Mouse (Mus musculus) T-helper 1 cell (primary cell): ENCODE data around the gene Prl2c3.
"Not testable (repeated sequence)": the region's sequence is repeated elsewhere in the genome, so short reads cannot be mapped to it uniquely, and the experiment has no call there.

Source experiments
- in situ Hi-C: fragments of 300-600 bp; cut with MboI, MseI; formaldehyde crosslinking; loops from one replicate; pipeline ENCODE4 v1.15.1; 2025; ENCODE audit warnings: high pct_unique_total_duplicates

The Prl2c3 gene

DNA sequence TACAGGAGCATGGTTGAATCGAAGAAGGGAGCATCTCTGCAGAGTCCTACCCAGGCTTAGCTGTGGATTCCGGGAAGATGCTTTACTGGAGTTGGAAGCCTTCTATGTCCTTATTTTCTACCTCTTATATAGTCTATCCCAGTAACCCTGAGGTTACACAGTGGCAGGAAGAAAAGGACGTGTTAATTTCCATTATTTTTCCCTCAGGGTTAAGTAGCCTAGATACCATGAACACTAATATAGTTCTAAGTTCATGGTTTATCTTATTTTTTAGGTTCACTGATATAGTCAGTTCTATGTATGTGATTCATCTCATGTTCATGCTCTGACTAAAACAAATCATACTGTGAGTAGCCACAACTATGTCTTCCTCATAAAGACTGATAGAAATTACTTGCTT lies at the start of gene Prl2c3:
Prl2c3 (minus strand) TSS at position 101 of the 400 bp plus-strand sequence.
- in situ Hi-C loops = loop anchor here (5.0 kb wide), 1 partner anchor 202 kb away; no protein-coding TSS in a partner anchor

DNA sequence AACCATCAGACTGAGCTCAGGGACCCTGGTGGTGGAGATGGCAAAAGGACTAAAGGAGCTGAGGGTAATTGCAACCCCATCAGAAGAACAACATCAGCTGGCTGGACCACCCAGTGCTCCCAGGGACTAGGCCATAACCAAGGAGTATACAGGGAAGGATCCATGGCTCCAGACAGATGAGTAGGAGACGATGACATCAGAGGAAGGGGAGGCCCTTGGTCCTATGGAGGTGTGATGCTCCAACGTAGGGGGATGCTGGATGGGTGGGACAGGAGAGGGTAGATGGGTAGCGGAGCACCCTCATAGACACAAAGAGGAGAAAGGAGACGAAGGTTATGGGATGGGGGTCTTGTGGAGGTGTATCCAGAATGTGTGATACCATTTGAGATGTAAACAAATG lies 48.4 kb upstream of the Prl2c3 start:
- in situ Hi-C loops = loop anchor here (25.0 kb wide), 1 partner anchor 111 kb away; no protein-coding TSS in a partner anchor

DNA sequence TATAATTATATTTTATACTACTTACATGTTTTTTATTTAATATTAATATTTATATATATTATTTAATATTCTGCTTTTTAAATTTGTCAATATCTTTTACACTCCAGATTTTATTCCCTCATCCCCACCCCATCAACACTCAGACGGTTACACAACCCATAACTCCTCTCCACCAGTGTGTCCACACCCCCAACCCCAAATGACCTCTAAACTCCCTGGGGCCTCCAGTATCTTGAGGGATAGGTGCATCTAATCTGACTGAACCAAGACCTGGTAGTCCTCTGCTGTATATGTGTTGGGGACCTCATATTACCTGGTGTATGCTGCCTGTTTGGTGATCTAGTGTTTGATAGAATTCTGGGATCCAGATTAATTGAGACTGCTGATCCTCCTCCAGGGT lies 44.8 kb upstream of the Prl2c3 start:
- in situ Hi-C loops = loop anchor here (25.0 kb wide), 1 partner anchor 107 kb away; no protein-coding TSS in a partner anchor

DNA sequence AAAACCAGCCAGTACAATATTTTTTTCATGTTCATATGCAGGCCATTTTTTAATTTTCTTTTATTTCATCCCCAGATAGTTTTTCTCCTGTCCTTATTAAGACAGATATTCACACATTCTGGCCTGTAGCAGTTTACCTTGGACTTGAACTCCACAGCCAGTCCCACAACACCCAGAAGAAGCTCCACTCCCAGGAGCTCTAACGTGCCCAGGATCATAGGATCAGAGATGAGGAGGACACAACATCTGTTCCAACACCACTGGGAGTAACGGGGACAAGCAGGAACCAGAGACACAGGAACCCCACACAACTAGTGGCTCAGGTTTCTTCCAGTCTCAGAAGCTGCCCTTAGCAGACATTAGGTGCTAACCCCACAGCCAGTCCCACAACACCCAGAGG lies 37.7 kb upstream of the Prl2c3 start:
- in situ Hi-C loops = loop anchor here (25.0 kb wide), 1 partner anchor 100 kb away; no protein-coding TSS in a partner anchor

DNA sequence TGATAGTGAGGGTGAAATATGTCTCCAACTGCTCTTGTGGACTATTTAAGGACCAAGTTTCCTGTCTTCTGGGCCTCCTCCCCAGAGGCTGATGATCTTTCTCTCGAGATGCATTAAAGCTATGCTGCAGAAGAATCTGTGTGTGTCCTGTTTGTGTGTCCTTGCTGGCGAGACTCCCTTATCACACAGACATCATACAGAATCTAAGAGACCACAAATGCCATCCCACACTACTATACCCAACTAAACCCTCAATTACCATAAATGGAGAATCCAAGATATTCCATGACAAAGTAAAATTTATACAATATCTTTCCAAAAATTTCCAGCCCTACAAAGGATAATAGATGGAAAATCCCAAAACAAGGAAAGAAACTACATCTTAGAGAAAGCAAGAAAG lies 31.9 kb upstream of the Prl2c3 start:
- in situ Hi-C loops = loop anchor here (25.0 kb wide), 1 partner anchor 94 kb away; no protein-coding TSS in a partner anchor

DNA sequence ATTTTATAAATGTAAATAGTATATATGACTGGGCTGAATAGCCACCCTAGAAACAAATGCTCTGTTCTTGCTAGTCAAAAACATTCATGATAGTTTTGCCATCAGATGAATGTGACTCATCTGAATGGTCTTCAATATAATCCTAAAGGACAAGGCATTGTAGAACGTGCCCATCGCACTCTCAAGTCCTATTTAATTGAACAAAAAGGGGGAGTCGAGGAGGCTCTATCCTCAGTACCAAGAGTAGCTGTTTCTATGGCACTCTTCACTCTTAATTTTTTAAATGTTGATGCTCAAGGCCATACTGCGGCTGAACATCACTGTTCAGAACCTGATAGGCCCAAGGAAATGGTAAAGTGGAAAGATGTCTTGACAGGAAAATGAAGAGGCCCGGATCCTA lies 29.2 kb upstream of the Prl2c3 start:
- in situ Hi-C loops = loop anchor here (25.0 kb wide), 1 partner anchor 92 kb away; no protein-coding TSS in a partner anchor

DNA sequence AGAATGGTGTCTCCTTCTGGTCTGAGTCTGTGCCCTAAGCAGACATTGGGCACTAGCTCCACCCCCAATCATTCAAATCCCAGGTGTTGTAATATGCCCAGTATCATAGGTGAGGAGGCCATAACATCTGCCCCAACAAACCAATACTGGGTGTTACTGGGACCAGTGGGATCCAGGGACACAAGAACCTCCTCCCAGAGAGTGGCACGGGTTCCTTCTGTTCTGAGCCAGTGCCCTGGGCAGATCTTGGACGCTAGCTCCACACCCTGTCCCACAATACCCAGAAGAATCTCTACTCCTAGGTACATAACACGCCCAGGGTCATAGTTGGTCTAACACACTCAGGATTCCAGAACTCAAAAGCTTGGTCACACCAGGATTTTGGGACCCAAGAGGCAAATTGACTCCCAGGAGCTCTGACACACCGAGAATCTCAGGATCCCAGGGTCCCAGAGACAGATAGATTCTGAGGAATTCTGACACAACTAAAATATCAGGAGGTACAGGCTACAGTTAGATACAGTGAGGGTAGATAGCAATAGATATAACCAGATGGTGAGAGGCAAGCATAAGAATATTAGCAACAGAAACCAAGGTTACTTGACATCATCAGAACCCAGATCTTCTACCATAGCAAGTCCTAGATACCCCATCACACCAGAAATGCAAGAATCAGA lies 24.8 kb upstream of the Prl2c3 start:
- in situ Hi-C loops = loop anchor here (25.0 kb wide), 1 partner anchor 87 kb away; no protein-coding TSS in a partner anchor

DNA sequence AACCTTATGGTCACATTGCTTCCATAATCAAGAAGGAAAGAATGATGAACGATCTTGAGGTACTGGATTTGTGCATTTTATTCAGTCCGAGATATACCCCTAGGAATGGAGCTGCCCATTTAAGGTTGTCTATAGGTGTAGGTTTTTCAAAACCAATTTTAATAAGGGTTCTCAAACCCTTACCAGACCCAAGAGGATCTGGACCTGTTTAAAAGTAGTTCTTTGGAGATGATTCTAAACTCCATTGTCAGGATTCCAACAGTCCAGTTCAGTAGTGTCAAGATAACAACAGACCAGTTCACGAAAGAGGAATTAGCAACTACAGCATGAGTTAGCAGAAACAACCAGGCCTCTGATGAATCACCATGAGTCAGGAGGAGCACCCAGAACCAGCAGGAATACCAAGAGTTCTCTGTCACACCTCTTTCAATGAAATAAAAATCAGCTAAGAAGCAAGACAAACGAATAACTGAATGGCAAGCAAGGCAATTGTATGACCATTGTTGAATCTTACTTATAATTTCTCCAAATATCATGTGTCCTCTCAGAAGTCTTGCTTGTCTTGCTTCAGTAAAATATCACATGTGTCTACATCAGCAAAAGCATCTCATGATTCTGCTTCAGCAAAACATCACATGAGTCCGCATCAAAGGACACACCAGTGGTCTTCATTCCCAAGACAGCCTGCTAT lies 14.0 kb upstream of the Prl2c3 start:
- in situ Hi-C loops = loop anchor here (5.0 kb wide), 1 partner anchor 208 kb away; no protein-coding TSS in a partner anchor

DNA sequence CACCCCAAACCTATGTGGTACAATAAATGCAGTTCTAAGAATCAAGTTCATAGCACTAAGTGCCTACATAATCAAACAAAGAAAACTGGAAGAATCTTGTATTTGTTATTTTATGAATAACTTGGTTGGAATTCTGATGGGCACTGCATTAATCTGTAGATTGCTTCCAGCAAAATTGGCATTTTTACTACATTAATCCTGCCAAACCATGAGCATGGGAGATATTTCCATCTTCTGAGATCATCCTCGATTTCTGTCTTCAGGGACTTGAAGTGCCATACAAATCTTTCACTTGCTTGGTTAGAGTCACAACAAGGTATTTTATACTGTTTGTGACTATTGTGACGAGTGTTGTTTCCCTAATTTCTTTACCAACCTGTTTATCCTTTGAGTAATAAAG lies 9.7 kb upstream of the Prl2c3 start:
- in situ Hi-C loops = no loop called here

DNA sequence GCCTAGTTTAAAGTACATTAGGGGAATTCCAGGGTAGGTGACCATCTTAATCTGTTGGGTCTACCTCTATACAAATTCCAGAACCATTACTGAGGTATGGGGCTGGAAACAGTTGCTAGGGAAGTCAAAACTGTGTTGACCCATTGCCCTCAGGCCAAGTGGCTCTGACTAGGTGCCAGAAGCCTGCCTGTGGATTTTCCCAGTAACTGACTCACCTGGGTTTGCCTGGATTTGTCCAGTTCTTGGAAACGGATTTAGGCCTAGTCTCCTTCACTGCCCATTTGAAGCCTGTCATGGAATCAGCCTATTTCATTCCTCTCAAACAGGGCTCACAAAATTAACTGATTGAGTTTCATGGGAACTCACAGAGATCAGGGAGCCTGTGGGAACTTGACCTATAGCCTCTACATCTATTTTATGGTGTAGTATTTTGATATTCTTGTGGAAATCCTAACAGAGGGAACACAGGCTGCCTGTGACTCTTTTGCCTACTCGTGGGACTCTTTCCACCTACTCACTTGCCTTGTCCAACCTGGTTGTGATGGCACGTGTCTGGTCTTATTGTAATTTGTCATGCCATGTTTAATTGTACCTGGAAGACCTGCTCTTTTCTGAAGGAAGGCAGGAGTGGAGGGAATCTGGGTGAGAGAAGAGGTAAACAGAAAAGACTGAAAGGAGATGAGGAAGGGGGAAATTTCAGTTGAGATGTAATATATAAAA lies 9.1 kb upstream of the Prl2c3 start:
- in situ Hi-C loops = not testable (repeated sequence)

DNA sequence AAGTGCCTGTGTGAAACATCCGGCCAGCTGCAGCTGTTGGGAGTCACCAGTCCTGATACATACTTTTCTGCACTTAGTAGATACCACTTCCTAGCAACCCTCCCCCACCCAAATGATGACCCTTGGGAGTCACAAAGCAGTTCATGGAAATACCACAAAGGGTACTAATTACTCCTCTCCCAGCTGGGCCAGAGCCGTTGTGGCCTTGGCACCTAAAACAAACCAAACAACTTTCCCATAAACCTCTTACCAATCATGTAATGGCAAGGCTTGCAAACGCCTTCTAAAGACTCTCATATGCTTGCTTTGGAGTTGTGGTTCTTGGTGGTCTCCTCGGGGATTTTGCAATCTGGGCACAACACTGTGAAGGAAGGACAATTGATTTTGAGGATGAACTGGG lies 6.6 kb upstream of the Prl2c3 start:
- in situ Hi-C loops = not testable (repeated sequence)

DNA sequence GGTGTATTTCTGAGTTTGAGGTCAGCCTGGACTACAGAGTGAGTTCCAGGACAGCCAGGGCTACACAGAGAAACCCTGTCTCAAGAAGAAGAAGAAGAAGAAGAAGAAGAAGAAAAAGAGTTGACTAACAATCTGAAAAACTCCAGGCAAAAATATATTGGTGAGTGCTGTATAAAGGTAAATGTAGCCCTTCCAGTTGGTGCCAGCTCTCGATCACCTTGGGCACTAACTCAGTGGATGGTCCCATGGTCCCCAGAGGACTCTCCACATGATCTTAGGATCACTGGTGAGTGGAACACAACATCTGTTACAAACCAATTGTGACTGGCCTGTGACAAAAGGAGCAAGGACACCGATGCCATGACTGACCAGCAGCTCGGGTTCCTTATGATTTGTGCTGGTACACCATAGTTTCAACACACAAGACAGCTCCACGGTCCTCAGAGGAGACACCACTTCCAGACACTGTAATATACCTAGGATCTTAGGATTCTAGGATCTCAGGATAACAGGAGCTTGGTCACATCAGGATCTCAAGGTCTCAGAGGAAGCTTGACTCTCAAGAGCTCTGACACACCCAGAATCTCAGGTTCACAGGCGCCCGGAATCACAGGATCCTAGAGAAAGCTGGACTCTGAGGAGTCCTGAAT lies 30.3 kb downstream of the Prl2c3 start:
- in situ Hi-C loops = loop anchor here (5.0 kb wide), 1 partner anchor 198 kb away; no protein-coding TSS in a partner anchor
